Mouse (Mus musculus): ENCODE measurements around the gene Igsf3.

- TF ChIP-seq CTCF (IDR thresholded peaks at IDR 0.05; ENCODE audit: low read depth): no peak
- no peak for TF ChIP-seq EP300 (IDR thresholded peaks at IDR 0.05; ENCODE audit: low read depth)
These were observed 46.3 kb downstream of the Igsf3 start for GRCm38 (mm10) chr3:101423188-101423587.

All from liver, embryonic 14.5 days (tissue).